Mouse (Mus musculus) cerebellum, postnatal 14 days (tissue): ENCODE measurements at regions not wholly inside any gene's neighbourhood (a gene's known extent, or its start where the extent isn't known, plus 50 kb on each side); places are given as distances from the start of the nearest gene placed in this dataset.

Experiments
- DNase-seq, 2 experiments: peaks; one replicate each; pipeline ENCODE4 v3.0.0; 2021; ENCODE audit warnings: mixed read lengths in 2 of 2

DNA sequence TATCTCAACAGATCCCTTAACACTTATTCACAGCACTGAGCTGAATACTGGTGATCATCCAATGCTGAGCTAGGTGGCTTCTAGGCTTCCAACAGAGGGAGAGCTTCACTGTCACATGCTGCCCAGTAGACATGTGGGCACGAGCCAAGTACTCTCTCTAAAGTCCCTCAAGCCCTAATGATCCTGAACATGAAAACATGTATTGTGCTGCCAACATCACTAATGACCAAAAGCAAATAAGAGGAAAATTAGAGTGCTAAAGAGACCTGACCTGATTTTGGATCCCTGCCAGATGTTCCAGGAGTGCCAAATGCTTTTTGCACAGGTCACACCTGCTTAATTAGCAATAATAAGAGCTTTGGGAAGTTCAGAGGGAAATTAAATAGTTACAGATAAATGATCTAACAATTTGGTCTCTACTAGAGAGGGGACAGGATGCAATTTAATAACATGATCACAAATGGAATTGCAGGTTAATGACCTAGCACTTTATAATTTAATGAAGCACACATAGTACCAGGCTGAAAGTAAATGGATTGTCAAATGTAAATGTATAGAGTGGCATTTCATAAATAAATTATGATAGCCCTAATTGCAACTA is 215.6 kb upstream of the Ins1 start:
- DNase-seq: peak; percentile 19 to 22

GRCm38 (mm10) chr19:52068806-52069205 is 195.3 kb upstream of the Ins1 start:
- no peak for DNase-seq

DNA sequence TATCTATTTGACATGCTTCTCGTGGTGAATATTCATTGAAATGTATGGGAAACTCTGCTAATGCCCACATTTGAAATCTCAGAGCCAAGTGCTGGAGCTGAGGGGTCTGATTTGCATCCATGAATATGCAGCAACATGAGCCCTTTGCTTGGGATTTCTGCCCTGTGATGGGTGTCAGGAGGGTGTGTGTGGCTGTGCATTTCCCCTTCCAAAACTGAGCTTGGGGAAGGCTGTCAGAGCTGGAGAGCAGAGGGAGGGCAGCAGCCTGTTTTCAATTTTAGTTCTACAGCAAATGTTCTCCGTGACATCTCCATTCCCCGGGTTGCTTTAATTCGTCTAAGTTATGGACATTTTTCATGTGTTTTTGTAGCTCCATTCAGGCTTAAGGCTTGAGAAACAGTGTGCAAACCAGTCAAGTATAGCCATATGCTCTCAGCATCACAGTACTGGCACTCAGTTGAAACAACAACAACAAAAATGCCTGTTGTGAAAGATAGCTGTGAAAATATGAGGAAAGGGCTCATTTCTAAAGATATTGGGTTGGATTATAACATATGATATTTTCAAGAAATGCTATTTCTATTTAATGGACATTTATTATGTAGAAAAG is 194.1 kb upstream of the Ins1 start:
- no peak for DNase-seq

- DNase-seq: no peak
Observed at GRCm38 (mm10) chr19:52071234-52071633, 192.9 kb upstream of the Ins1 start.

DNA sequence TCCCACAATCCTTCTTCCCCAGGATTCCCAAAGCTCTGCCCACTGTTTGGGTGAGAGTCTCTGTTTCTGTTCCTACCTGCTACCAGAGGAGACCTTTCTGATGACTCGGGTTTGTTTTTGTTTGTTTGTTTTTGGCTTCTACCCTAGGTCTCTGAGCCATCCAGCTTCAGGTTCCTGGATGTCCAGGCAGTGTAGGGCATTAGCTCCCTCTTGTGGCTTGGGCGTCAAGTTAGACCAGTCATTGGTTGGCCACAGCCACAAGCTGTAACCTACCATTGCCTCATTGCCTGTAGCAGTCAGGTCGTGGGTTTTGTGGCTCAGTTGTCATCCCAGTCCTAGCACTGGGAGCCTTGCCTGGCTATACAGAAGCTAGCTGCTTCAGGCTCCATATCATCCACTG is 185.1 kb upstream of the Ins1 start:
- peak; percentile 3 for DNase-seq

DNA sequence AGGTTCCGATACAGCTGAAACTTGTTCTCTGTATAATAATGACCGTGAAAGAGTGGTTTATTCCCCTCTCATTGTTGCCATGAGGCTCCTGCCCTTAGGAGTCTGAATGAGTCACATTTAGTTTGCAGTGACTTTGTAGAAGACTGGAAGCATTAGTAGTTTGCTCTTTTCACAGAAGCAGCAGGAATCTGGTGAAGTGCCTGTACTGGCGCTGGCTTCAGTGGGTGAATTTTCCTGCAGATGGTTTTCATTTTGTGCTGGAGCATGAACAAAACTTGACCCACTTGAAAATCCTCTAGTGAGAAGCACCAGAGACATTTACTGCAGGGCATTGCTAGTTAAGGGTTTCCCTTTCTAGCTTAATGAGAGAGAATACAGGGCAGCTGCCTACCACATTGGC is 151.7 kb upstream of the Ins1 start:
- DNase-seq: peak; percentile 5 to 17
